Mouse (Mus musculus): ENCODE measurements at regions not wholly inside any gene's neighbourhood (a gene's known extent, or its start where the extent isn't known, plus 50 kb on each side); places are given as distances from the start of the nearest gene placed in this dataset.
A peak's percentile ranks its signal among the peaks of the same experiment; 100 is the strongest.
"Not testable (repeated sequence)": the region's sequence is repeated elsewhere in the genome, so short reads cannot be mapped to it uniquely, and the experiment has no call there.

DNA sequence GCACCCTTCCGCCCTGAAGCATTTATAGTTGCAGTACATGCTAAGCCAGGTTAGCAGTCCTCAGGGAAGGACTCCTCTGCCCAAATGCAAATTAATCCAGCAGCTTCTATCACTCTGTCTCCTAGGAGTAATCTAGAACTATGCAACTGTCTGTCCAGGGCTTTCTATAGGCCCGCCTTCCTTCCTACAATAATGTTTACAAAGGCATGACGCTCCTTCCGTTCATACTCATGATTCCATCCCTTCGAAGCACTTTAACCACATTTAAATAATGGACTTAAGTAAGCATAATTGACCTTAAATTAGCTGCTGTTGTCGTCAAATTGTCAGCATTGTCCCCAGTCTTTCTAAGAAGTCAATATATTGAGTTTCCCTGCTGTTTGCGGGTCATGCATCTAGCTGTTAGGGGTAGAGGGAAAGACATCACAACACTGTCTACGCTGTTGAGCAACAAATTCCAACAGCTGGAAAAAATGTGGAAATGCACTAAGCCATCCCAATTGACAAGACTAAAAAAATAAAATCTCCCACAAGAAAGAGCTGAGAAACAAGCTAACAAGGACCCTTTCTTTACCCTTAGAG lies 166.3 kb downstream of the Iqub start:
- Histone ChIP-seq H3K9me3 (replicated peaks; ENCODE audit: control insufficient read depth, low read length) (no peaks in the 10 kb centered on the region), H3K27ac (ENCODE audit: low read depth) (no peak overlapping the region), H3K36me3 (replicated peaks; ENCODE audit: control insufficient read depth, insufficient read depth, low read length) (no peaks in the 10 kb centered on the region), H3K4me3 (ENCODE audit: low read depth, low read length) (no peak overlapping the region), H3K4me2 (ENCODE audit: low read depth, low read length) (no peak overlapping the region; the same call in 1 of the 2 replicates), H3K27me3 (ENCODE audit: control insufficient read depth, insufficient read depth, low read length) (no peaks in the 10 kb centered on the region), H3K9ac (replicated peaks; ENCODE audit: low read depth, low read length) (no peak overlapping the region), H3K4me1 (ENCODE audit: control insufficient read depth, insufficient read depth) (no peaks in the 10 kb centered on the region)
- DNase-seq (ENCODE audit: low spot score) (no peak), ATAC-seq (ENCODE audit: insufficient read depth, low read depth) (no peak)
- 74% methylated on average over 8 of the region's 8 CpGs for WGBS
- TF ChIP-seq CTCF (IDR thresholded peaks at IDR 0.05; ENCODE audit: low read depth) (no peak), EP300 (IDR thresholded peaks at IDR 0.05; ENCODE audit: low read depth) (no peak)

DNA sequence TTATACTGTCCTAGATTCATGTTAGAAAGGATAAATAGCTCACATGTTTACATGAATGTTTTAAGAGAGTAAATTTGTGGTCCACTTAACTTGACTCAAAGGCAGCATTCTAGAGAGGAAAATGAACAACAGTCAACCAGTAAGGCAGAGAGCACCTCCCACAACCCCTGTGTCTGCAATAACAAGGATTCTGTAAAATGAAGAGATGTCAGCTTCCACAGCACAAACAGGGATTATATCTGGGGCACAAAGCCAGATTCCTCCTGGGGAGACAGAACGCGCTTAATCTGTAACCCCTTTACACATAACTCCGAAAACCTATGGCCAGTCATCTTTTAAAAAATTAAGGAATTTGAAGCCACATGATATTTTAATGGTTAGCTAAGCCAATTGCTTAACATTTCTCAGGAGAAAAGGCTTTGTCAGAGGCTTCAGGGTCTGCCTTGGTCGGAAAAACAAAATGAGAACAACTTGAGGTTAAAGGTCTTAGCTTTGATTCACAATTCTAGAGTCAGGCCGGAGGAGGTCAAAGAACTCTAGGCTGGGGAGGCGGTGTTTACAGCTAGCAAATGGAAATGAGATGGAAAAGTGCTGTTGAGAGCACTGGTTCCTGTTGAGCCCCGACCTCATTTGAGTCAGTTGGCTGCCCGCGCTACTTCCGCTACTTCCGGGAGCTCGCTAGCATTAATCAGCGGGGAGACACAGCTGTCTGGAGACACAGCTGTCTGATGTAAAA lies 167.0 kb downstream of the Iqub start:
- DNase-seq (ENCODE audit: low spot score) (no peak), ATAC-seq (ENCODE audit: insufficient read depth, low read depth) (0 out of 2 replicates have a peak, but pooled peaks have one; percentile 14)
- Histone ChIP-seq H3K27ac (ENCODE audit: low read depth) (no peak overlapping the region), H3K36me3 (replicated peaks; ENCODE audit: control insufficient read depth, insufficient read depth, low read length) (no peaks in the 10 kb centered on the region), H3K9ac (replicated peaks; ENCODE audit: low read depth, low read length) (no peak overlapping the region), H3K9me3 (replicated peaks; ENCODE audit: control insufficient read depth, low read length) (no peaks in the 10 kb centered on the region), H3K4me1 (ENCODE audit: control insufficient read depth, insufficient read depth) (no peaks in the 10 kb centered on the region), H3K4me2 (ENCODE audit: low read depth, low read length) (no peak overlapping the region; the same call in 1 of the 2 replicates), H3K4me3 (ENCODE audit: low read depth, low read length) (no peak overlapping the region), H3K27me3 (ENCODE audit: control insufficient read depth, insufficient read depth, low read length) (no peaks in the 10 kb centered on the region)
- WGBS: 56% methylated on average over 13 of the region's 13 CpGs
- no peak for TF ChIP-seq EP300 (IDR thresholded peaks at IDR 0.05; ENCODE audit: low read depth)
- TF ChIP-seq CTCF (IDR thresholded peaks at IDR 0.05; ENCODE audit: low read depth): no peak

DNA sequence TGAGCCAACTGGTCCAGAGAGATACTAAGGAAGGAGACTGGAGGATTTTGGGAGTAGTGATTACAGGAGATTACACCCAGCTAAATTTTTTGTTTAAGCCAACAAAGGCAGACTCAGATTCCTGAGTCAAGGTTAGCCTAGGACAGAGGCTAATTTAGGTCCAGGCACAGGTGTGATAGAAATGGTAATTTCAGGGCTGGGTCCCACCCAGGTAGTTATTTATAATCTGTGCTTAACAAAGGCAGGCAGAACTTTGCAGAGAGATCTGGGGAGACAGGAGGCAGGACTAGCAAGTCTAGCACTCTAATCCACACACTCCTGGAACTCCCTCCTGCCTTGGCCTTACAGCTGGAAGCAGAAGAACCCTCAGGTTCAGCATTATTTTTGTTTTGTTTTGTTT lies 172.4 kb downstream of the Iqub start:
- no peak overlapping the region for H3K9ac ChIP-seq (replicated peaks; ENCODE audit: low read depth, low read length)
- no peaks in the 10 kb centered on the region for H3K27me3 ChIP-seq (ENCODE audit: control insufficient read depth, insufficient read depth, low read length)
- ATAC-seq (ENCODE audit: insufficient read depth, low read depth) (no peak), DNase-seq (ENCODE audit: low spot score) (no peak)
- no peaks in the 10 kb centered on the region for H3K9me3 ChIP-seq (replicated peaks; ENCODE audit: control insufficient read depth, low read length)
- no peaks in the 10 kb centered on the region for H3K36me3 ChIP-seq (replicated peaks; ENCODE audit: control insufficient read depth, insufficient read depth, low read length)
- no peak overlapping the region for H3K4me3 ChIP-seq (ENCODE audit: low read depth, low read length)
- H3K4me1 ChIP-seq (ENCODE audit: control insufficient read depth, insufficient read depth): no peaks in the 10 kb centered on the region
- no peak overlapping the region for H3K27ac ChIP-seq (ENCODE audit: low read depth)
- no peak for TF ChIP-seq CTCF (IDR thresholded peaks at IDR 0.05; ENCODE audit: low read depth)
- no peak for TF ChIP-seq EP300 (IDR thresholded peaks at IDR 0.05; ENCODE audit: low read depth)
- no peak overlapping the region for H3K4me2 ChIP-seq (ENCODE audit: low read depth, low read length)

DNA sequence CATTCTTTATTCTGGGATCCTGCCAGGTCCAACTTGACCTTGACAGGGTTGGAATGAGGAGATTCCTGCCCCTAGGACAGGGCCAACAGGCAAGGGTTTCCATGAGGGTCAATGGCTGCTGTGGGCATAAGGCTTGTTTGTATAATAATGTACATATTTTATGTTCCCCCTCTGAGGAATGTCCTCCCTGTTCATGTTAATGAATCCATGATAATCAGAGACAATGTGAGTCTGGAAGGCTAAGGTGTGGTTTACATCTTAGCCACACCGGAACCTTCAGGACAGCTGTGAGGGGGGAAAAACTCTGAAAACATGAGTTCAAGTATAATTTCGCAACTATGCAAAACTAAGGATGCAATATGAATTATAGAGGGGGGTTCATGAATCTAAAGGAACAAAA lies 172.8 kb downstream of the Iqub start:
- ATAC-seq (ENCODE audit: insufficient read depth, low read depth) (no peak), DNase-seq (ENCODE audit: low spot score) (no peak)
- WGBS: 88% methylated on average over 2 of the region's 2 CpGs
- Histone ChIP-seq H3K27me3 (ENCODE audit: control insufficient read depth, insufficient read depth, low read length) (no peaks in the 10 kb centered on the region), H3K4me1 (ENCODE audit: control insufficient read depth, insufficient read depth) (no peaks in the 10 kb centered on the region), H3K4me3 (ENCODE audit: low read depth, low read length) (no peak overlapping the region), H3K9me3 (replicated peaks; ENCODE audit: control insufficient read depth, low read length) (no peaks in the 10 kb centered on the region), H3K27ac (ENCODE audit: low read depth) (no peak overlapping the region), H3K4me2 (ENCODE audit: low read depth, low read length) (no peak overlapping the region), H3K36me3 (replicated peaks; ENCODE audit: control insufficient read depth, insufficient read depth, low read length) (no peaks in the 10 kb centered on the region), H3K9ac (replicated peaks; ENCODE audit: low read depth, low read length) (no peak overlapping the region)
- TF ChIP-seq EP300 (IDR thresholded peaks at IDR 0.05; ENCODE audit: low read depth): no peak
- no peak for TF ChIP-seq CTCF (IDR thresholded peaks at IDR 0.05; ENCODE audit: low read depth)

DNA sequence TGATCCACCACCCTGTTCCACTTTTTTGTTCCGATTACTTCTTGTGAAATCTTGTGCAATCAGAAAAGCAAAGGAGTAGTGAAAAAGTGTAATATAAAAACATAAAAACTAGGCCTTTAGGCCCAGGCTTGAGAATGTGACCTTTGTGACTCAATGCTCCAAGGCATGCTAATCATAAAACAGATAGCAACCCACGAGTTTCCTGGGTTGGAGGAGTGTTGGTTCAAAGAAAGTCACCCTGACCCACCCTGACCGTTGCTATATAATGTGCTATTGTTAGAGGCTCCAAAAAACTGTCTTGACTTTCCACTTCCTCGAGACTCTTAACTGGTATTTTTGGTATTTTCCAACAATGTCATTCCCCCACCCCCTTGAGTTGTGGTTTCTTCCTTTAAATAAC lies 172.2 kb upstream of the Slc13a1 start:
- WGBS: 44% methylated on average over 4 of the region's 4 CpGs
- H3K4me2 ChIP-seq (ENCODE audit: low read depth, low read length); H3K27ac ChIP-seq (ENCODE audit: low read depth); H3K9ac ChIP-seq (replicated peaks; ENCODE audit: low read depth, low read length); DNase-seq (ENCODE audit: low spot score); ATAC-seq (ENCODE audit: insufficient read depth, low read depth); H3K4me3 ChIP-seq (ENCODE audit: low read depth, low read length); H3K9me3 ChIP-seq (replicated peaks; ENCODE audit: control insufficient read depth, low read length); H3K4me1 ChIP-seq (ENCODE audit: control insufficient read depth, insufficient read depth); H3K27me3 ChIP-seq (ENCODE audit: control insufficient read depth, insufficient read depth, low read length); H3K36me3 ChIP-seq (replicated peaks; ENCODE audit: control insufficient read depth, insufficient read depth, low read length): not testable (repeated sequence)

GRCm38 (mm10) chr6:24325215-24325614 lies 157.3 kb upstream of the Slc13a1 start:
- TF ChIP-seq EP300 (IDR thresholded peaks at IDR 0.05; ENCODE audit: low read depth) (no peak), CTCF (IDR thresholded peaks at IDR 0.05; ENCODE audit: low read depth) (no peak)
- no peak overlapping the region for H3K4me2 ChIP-seq (ENCODE audit: low read depth, low read length)
- no peak for ATAC-seq (ENCODE audit: insufficient read depth, low read depth)
- no peaks in the 10 kb centered on the region for H3K4me1 ChIP-seq (ENCODE audit: control insufficient read depth, insufficient read depth)
- H3K36me3 ChIP-seq (replicated peaks; ENCODE audit: control insufficient read depth, insufficient read depth, low read length): no peaks in the 10 kb centered on the region
- H3K9ac ChIP-seq (replicated peaks; ENCODE audit: low read depth, low read length): no peak overlapping the region
- no peaks in the 10 kb centered on the region for H3K9me3 ChIP-seq (replicated peaks; ENCODE audit: control insufficient read depth, low read length)
- no peaks in the 10 kb centered on the region for H3K27me3 ChIP-seq (ENCODE audit: control insufficient read depth, insufficient read depth, low read length)
- no peak overlapping the region for H3K27ac ChIP-seq (ENCODE audit: low read depth)
- DNase-seq (ENCODE audit: low spot score): no peak
- H3K4me3 ChIP-seq (ENCODE audit: low read depth, low read length): no peak overlapping the region
